Mouse (Mus musculus) spleen, postnatal 14 days (tissue): ENCODE results near the gene Ifnlr1.
"Not testable (repeated sequence)": the region's sequence is repeated elsewhere in the genome, so short reads cannot be mapped to it uniquely, and the experiment has no call there.

Source experiments
- DNase-seq, 2 experiments: peaks; one replicate each; pipeline ENCODE4 v3.0.0; 2021 to 2022; ENCODE audit warnings: low spot score in 2 of 2

Ifnlr1 gene

DNA sequence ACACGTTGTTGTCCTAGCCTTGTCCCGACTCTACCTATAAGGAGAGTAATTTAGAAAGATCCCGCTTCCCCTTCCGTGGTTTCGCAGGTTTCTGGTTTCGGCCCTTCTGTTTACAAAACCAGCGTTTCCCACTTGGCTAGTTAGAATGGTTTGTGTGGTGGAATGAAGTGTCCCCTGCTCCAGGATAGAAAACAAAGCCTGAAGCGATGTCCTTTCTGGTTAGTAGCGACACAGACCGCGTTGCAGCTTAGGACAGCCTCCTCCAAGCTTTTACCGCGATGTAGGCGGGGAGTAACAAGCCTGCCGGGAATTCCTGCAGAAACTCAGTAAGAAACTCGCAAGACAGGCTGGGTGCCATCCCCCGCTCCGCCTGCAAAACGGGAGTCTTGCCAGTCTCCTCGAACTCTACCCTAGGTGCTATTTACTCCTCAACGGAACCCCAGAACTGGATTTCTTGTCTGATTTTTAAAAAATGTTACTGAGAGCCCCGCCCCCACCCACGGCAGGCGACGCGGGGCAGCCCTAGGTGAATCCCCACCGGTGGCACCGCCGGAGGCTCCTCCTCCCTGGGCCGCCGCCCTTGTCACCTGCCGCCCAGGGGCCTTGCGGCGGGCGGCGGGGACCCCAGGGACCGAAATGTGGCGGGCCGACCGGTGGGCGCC lies at the start of gene Ifnlr1:
Gene Ifnlr1 (plus strand): TSS at position 382 of the 662 bp plus-strand sequence.
- peak in 1 of 2 experiments; percentile 20 for DNase-seq

DNA sequence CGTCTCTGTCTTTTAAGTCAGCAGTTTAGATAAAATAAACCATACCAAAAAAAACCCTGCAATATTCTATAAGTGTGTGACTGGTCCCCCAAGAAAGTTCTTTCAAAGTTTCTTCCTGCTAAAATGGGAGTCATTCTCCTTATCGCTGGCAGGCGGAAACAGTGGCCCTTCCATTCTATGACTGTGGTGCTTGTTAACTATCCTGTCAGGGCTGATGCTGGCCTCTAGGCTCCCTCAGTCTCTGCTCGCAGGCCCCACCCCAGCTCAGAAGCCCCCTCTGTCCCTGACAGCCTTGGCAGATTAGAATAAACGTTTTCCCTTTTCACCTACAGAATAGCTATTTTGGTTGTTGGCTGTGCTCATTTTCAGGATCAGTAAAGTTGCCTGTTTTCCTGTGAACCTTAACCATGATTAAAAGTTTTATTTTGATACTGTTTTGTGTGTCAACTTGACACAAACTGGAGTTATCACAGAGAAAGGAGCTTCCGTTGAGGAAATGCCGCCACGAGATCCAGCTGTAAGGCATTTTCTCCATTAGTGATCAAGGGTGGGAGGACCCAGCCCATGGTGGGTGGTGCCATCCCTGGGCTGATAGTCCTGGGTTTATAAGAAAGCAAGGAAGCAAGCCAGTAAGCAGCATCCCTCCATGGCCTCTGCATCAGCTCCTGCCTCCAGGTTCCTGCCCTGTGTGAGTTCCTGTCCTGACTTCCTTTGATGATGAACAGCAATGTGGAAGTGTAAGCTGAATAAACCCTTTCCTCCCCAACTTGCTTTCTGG lies 44.6 kb upstream of the Ifnlr1 start:
- not testable (repeated sequence) for DNase-seq

DNA sequence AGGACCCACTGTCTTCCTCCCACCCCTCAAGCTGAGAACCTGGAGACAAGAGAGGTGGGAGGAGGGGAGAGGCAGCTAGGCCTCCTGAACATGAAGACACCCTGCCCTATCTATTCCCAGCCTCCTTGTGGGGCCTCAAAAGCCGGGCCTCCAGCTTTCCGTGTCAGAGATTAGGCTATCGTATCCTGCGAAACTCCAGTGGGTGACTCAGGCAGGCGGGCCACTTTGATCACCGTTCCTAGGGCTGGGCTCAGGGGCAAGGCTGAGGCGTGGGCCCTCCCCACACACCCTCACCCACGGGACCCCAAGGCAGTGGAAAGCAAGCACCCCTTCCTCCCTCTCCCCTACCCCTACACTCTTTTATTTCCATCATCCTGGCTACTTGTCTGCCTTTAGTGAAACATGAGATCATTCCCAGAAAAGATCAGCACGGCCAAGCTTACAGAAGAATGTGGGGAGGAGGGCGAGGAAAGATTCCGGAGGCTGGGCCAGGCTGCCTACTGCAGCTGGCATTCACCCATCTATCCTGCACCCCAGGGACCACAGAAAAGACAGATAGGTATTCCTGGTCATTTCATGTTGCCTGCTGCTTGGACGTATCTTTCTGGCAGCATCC lies 41.0 kb upstream of the Ifnlr1 start:
- no peak for DNase-seq

DNA sequence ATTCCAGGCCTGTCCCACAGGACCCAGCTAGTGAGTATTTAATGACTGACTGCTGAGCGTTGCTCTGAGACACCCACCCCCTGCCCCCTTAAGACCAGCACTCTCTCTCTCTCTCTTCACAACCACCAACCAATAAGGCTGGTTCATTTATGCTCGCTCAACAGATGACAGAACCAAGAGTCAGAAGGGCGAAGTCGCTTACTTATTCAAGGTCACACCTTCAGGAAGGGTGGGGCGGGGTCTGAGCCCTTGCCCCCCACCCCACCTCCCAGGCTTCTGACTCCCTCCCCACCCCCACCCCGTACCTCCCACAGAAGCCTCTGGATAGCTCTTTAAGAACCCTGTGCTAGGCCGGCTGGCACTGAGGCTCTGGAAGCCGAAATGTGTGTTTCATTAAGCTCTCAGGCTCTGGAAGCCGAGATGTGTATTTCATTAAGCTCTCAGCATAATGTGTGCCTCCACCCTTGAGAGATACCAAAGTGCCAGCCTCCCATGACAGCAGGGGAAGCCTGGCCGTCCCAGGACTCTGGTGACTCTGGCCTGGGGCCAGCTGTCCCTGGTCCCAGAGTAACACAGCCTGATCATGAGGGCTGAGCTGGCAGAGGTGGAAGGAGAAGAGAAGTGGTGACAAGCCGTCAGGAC lies 33.0 kb upstream of the Ifnlr1 start:
- no peak for DNase-seq

DNA sequence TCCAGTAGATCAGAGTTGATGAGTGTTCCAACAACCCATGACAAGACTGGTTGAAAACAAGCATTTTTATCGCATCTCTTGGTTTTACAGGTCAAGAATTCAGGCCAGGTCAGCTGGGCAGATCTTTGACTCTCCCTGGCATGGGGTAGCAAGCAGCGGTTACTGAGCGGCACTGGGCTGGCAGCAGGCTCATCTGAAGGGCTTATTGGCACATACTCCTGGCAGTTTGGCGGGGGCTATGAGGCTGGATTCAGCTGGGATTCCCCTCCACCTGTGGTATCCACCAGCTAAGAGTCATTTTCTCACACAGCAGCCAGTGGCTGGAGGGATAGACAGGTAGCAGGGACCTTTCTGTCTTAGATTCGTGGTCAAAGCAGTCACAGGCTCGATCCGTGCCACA lies 32.1 kb upstream of the Ifnlr1 start:
- no peak for DNase-seq

DNA sequence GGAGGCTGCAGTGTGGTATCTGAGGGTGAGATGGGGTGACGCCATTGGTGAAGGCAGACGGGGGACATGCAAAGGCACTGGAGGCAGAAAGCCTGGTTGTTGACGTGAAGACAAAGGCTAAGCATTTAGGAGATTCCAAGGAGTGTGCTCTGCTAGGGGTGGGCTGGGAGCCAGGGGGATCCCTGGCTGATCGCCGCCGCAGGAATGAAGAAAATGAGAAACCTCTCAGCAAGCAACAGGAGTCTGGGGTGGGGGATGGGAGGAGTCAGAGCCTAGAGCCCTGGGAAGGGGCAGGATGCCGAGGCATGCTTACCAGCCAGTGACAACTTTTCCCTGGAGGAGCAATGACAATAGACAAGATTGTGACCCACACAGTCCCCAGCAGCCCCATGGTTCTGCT lies 30.6 kb upstream of the Ifnlr1 start:
- no peak for DNase-seq

DNA sequence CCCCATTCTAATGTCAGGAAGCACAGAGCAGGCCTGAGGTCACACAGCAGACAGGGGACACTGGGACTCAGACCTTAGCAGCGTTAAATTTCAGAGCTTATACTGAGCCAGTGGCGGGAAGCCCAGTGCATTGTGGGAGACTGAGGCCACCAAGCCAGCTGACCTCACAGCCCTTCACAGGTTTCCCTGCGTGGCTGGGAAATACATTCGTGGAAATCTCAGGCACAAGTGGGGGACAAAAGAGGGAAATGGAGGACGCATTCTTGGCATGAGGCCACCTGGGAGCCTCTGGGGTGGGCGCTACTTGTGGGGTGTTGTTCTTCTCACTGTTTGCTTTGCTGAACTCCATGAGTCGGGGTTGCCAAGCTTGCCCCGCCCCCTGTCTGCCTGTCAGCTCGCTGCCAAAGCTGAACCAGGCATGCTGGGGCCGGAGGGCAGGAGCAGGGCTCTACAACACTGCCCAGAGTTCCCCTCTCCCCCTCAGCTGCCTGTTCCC lies 29.9 kb upstream of the Ifnlr1 start:
- DNase-seq, result no peak

DNA sequence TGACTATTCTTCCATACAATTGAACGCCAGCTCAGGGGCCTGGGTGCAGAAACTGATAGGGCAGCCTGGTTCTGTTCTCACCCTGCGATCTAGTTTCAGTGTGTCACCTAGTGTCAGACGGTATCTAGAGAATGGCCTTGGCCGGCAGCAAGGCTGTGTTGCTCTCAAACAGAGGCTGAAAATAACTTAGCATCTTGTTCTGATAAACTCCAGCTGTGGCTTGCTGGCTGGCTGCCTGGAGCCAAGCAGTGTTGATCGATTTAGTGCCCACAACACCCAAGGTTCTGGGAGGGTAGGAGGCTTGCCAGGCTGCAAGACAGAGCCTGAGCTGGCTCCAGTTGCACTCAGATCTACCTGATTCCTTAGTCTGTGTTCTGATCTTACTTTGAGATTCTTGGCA lies 27.6 kb upstream of the Ifnlr1 start:
- no peak for DNase-seq

DNA sequence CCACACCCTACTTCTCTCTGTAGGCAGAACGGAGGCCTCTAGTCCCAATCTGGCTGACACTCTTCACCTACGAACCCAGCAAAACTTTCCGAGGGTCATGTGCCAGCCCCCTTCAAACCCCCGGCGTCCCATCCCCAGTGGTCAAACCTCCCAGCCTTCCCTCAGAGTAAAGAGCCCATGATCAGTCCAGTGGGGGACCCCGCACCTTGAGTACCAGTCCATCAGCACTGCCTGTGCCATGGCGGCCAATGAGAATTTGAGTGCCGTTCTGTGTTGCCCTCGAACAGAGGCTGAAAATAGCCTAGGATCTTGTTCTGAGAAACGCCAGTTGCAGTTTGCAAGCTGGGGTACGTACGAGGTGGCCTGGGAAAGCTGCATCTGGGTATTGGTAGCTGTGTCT lies 27.2 kb upstream of the Ifnlr1 start:
- no peak for DNase-seq

DNA sequence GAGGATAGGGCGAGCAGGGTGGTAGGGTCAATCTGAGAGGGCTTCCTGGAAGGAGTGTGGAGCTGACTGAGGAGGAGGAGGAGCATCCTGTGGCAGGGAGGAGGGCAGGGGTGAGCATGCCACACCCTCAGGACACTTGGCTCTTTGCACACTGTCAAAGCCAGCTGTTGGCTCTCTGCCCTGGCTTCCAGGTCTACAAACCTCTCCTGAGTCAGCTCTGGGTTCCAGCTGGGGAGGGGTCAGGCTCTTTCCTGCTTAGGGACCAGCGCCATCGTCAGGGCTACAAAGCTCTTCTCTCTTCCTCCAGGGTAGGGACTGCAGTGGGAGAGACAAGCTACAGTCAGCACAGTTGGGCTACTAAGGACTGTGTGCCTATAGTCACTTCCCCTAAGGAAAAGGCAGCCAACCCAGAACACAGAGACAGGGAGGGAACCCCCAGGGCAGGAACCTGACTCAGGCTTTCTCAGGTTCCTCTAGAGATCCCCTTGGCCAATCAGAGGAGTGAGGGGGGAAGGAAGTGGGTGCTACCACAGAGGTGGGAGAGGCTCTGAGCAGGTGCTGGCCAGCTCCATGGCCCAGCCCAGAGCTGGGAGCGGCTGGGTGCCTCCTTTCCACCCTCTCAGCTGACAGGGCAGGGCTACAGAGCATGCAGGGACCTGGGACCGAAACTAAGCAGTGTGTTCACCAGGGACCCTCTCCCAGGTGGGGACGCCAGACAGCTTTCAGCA lies 24.8 kb upstream of the Ifnlr1 start:
- DNase-seq, result no peak

DNA sequence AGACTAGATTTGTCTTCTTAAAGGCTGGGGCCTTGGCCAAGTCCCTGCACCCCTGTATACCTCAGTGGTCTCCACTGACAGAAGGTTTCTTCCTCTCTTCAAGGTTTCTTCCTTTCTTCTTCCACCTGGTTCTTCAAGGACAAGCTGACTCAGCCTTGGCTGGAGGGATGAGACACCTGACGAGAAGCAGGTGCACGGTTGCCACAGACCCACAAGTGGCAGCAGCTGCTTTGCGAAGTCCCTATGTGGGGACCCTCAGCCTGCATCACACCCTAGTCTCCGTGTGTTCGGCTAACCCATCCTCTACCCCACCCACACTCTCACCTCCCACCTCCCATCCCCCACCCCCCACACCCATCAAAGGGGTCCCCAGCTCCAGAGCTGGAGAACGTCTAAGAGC lies 24.1 kb upstream of the Ifnlr1 start:
- no peak for DNase-seq

DNA sequence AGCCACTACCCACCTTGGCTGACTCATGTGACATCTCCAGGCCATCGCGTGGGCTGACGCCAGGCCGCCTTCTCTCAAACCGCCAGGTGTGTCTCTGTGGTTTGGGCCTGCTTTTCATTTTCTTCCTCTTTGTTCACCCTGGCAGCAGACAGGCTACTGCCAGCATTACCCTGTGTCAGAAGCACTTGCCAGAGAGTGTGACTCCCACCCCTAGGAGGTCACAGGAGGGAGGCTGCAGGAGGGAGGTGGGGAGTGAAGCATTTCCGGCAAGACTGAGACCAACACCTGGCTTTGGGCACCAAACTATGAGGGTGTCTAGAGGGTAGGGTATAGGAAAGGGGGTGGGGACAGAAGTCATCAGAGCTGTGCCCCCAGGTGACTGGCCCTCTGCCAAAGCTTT lies 21.4 kb upstream of the Ifnlr1 start:
- no peak for DNase-seq

DNA sequence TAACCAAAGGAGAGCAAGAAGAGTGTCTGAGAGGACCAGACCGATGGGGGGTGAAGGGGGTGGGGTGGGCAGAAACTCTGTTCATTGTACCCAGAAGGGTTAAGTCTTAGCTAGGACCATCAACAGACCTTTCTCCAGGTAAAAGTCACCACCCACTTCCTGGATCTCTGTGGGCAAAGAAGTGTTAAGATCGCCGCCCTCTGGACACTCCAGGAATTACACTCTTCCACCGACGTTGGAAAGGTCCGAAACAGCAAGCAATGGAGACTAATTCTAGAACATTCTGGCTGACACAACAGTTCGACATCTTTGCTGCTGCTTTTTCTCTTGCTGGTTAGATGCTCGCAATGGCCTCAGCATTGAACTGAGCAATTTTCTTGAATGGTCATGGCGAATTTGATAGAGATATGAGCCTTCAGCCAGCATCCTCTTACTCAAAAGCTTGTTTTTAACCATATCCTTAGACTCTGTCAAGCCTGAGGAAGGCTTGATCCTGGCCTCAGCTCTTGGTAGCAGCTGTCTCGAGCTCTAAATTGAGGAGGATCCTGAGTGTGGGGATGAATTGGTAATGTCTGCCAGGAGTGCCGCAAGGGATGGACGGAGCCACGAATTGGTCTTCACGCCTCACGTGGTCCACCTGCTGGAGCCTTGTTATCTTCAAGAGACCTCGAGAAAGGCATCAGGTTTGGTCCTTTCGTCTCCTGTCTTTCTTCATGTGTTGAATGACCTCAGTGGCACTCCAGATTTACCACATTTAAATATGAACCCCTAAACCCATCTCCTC lies 19.7 kb upstream of the Ifnlr1 start:
- peak; percentile 26 to 51 for DNase-seq

DNA sequence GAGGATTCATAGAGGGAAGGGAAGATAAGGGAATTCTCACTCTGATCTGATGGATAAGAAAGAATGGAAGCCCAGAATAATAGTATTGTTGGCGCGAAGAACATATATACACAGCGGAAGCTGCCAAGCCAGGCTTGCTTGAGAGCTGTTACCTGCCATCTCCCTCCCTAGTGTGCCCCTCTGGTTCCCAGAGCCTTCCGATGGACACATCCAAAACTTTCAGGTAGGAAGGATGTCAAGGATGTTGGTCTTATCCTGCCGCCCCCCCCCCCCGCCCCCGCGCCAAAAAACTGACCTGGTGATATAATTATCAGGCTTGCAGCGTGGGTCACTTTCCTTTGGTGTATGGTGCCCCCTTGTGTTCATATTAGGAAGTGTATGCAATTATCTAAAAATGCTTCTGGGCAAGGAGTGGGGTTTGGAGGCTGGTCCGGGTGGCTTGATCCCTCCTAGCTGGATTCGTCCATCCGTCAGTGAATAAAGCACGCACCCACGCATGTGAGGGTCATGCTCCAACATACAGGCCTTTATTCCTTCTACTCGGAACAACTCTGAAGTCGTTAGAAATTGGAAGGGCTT lies 18.7 kb upstream of the Ifnlr1 start:
- DNase-seq, result no peak

DNA sequence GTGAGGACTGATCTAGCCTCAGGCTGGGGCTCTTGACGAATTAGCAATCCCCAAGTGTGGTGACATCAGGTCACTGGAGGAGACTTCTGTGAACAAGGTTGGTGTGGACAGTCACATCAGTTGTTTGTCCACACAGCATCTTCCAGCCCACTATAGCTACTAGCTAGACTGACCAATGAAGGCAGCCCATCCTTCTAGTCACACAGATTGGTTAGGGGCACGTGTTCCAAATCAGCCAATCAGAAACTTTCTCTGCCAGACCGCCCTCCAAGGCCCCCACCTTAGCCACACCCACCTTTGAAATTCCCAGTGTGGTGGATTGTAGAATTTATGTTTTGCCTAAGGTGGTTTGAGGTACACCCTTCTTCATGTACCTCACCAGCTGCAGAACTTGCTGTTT lies 12.6 kb upstream of the Ifnlr1 start:
- DNase-seq, result no peak

DNA sequence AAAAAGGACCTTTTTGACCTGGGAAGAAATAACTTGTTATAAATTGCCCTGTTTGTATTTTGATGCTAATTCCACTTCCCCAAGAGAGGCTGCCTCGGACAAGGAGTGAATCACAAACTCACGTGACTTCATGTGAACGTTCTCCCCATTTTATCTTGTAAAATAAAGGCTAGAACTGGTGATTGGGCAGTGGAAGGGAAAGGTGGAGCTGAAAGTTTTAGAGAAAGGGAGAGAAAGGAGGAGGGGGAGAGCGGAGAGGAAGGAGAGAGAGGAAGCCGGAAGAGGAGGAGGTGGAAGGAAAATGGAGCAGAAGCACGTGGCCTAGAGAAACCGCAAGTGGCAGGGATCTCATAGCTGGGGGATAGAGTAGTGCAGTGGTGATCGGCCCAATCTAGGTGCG lies 11.1 kb upstream of the Ifnlr1 start:
- no peak for DNase-seq

DNA sequence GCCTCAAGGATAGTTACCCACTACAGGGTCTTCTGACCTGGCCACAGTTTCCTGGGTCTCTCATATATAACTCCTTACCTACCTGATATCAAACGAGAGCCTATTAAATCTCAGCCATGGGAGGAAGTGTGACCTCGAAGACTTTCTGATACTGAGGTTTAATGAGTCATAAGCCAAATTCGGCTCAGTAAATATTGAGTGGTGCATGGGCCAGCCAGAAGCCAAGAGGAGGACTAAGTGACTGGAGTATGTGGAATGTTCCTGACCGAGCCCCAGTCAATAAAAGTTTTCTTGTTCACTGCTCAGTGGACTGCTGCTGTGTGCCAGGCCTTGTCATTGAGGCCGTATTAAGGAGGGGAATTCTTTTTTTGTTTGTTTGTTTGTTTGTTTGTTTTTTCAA lies 9.6 kb upstream of the Ifnlr1 start:
- DNase-seq, result no peak

DNA sequence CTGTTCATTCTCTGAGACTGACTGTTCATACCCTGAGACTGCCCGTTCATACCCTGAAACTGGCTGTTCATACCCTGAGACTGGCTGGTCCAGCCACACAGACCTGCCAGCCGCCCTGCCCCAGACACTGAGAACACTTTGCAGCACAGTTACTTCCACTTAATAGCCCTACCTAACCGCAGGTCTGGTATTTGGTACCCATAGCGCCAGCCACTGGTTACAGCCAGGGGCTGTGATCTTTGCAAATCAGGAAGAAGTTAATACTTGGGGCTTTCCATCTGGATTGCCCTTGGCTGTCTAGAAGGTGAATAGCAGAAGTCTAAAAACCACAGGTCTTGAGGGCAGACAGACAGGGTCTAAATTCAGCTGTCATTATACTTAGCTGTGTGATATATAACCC lies 6.8 kb upstream of the Ifnlr1 start:
- DNase-seq, result no peak

DNA sequence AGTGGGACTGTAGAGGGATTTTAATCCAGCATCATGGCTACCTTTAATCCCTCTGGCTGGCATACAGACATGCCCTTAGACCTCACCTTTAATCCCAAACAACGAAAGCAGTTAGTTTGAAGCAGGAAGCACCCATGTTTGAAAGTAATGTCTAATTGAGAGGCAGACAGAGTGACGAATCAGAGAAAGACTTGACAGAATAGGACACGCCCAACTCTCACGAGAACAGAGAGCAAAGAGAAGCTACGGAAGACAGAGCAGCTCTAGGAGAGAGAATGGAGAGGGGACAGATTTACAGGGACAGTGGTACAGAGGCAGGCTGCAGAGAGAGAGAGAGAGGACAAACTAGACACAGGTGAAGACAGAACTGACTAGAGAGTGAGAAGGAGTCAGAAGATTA lies 4.3 kb upstream of the Ifnlr1 start:
- DNase-seq, result no peak

DNA sequence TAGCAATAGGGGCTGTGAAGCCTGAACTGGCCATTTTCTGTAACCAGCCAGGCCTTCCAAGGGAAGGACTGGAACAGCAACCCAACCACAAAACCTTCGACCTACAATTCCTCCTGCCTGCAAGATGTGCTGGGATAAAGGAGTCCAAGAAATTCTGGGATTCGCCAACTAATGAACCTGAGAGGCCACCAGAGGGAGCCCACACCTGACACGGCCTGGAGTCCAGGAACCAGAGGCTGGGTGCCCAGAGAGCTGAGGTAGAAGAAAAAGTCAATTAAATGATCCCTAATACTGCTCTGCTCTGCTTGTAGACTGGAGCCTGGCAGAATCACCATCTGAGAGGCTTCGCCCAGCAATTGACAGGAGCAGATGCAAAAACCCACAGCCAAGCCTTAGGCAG lies 2.5 kb upstream of the Ifnlr1 start:
- DNase-seq, result no peak

DNA sequence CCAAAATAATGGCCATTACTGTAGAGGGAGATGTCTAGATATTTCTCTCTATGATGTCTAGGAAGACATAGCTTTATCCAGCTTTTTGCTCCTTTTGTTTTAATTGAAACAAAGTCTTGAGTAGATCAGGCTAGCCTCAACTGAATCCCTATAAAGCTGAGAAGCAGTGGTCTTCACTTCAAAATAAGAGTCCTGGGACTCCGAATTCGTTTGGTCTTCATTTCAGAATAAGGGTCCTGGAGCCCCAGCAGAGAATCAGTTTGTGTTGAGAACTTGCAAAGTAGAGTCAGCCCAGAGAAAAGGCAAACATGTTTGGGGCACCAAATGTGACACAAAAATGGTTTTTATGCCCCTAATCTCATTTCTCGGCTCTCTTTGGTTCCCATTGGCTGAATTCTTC lies 1.4 kb upstream of the Ifnlr1 start:
- DNase-seq, result no peak
